In genomic region chr12:39371480-39372245, GRCm38 (mm10) we compare ENCODE assay signal across 23 mouse cellular contexts.
A peak's percentile ranks its signal among the peaks of the same experiment; 100 is the strongest.
DNase-seq lines count a peak whose midpoint lies in the region; ATAC-seq and TF ChIP-seq lines count a peak whose summit lies in the region.
"Had no signal": no experiment of that assay in that cellular context is flagged by ENCODE, and none has a peak within 500 bp of the region (broad histone marks: within the 10 kb centered on the region; RNA-seq: fewer than 3 reads in every experiment).

No protein-coding gene starts in this region.

- DNase-seq in midbrain, embryonic 11.5 days (ENCODE audit: low spot score, missing footprints) = peak; percentile 51
- no peak for DNase-seq in midbrain, embryonic 10.5 days (ENCODE audit: low spot score)
- peak; percentile 55 to 86 for DNase-seq in cerebellum, adult 2 months
- peak; percentile 54 to 67 for DNase-seq in cerebellum, postnatal 10 days
- no peak for DNase-seq in ovary, postnatal 10 days (ENCODE audit: low spot score)
- no peak for DNase-seq in liver
- DNase-seq in gastrocnemius, postnatal 4 days (ENCODE audit: low spot score in 2 of 2) = no peak
- DNase-seq: adrenal gland, postnatal 14 days; embryo, embryonic 11 days; gastrocnemius, postnatal 10 days; heart, adult 2 months; heart, postnatal 14 days; kidney, adult 2 months had no signal

- no peaks in the 10 kb centered on the region for H3K4me1 ChIP-seq in midbrain, embryonic 11.5 days (ENCODE audit: control insufficient read depth, insufficient read depth, low read length)
- H3K4me1 ChIP-seq in midbrain, embryonic 10.5 days = no peaks in the 10 kb centered on the region
- peaks cover 2% of the 10 kb centered on the region; the same call in 1 of the 2 replicates for H3K4me1 ChIP-seq in cerebellum, adult 2 months (ENCODE audit: control insufficient read depth, insufficient read depth, low read length)
- H3K4me1 ChIP-seq: embryonic facial prominence, embryonic 15.5 days; forebrain, embryonic 10.5 days; heart, embryonic 15.5 days; hindbrain, embryonic 13.5 days; kidney, embryonic 15.5 days had no signal

- no peaks in the 10 kb centered on the region for H3K9me3 ChIP-seq in midbrain, embryonic 11.5 days (ENCODE audit: control insufficient read depth, low read length)
- no peaks in the 10 kb centered on the region for H3K9me3 ChIP-seq in midbrain, embryonic 10.5 days (replicated peaks)
- H3K9me3 ChIP-seq: embryonic facial prominence, embryonic 15.5 days; forebrain, embryonic 10.5 days; heart, embryonic 15.5 days; hindbrain, embryonic 13.5 days; kidney, embryonic 15.5 days had no signal

- H3K27me3 ChIP-seq in midbrain, embryonic 11.5 days (ENCODE audit: control insufficient read depth, insufficient read depth, low read length) = no peaks in the 10 kb centered on the region
- no peaks in the 10 kb centered on the region for H3K27me3 ChIP-seq in midbrain, embryonic 10.5 days (ENCODE audit: low read depth, poor library complexity, severe bottlenecking)
- no peaks in the 10 kb centered on the region for H3K27me3 ChIP-seq in cerebellum, adult 2 months (ENCODE audit: control insufficient read depth, insufficient read depth, low read length)
- H3K27me3 ChIP-seq: CH12.LX; embryonic facial prominence, embryonic 15.5 days; heart, embryonic 15.5 days; hindbrain, embryonic 13.5 days; kidney, embryonic 15.5 days had no signal

- TF ChIP-seq POLR2A in cerebellum, adult 2 months (IDR thresholded peaks at IDR 0.05; ENCODE audit: borderline replicate concordance, insufficient read depth, low read length) = no peak

- no peak for TF ChIP-seq CTCF in cerebellum, adult 2 months (IDR thresholded peaks at IDR 0.05; ENCODE audit: borderline replicate concordance, insufficient read depth, low read depth, low read length)

- H3K4me2 ChIP-seq in midbrain, embryonic 11.5 days = no peak overlapping the region
- H3K4me2 ChIP-seq: embryonic facial prominence, embryonic 15.5 days; heart, embryonic 11.5 days; heart, embryonic 15.5 days; hindbrain, embryonic 13.5 days; kidney, embryonic 15.5 days had no signal

- H3K9ac ChIP-seq in midbrain, embryonic 11.5 days (ENCODE audit: low read length) = no peak overlapping the region
- H3K9ac ChIP-seq: embryonic facial prominence, embryonic 15.5 days; heart, embryonic 15.5 days; hindbrain, embryonic 13.5 days; kidney, embryonic 15.5 days had no signal

- H3K27ac ChIP-seq in midbrain, embryonic 11.5 days (ENCODE audit: low read depth, low read length) = no peak overlapping the region
- H3K27ac ChIP-seq in midbrain, embryonic 10.5 days (replicated peaks) = no peak overlapping the region
- peak overlapping the region; percentile 85; the same call in 1 of the 2 replicates for H3K27ac ChIP-seq in cerebellum, adult 2 months (ENCODE audit: insufficient read depth, low read length)
- H3K27ac ChIP-seq: embryonic facial prominence, embryonic 15.5 days; forebrain, embryonic 10.5 days; heart, adult 2 months; heart, embryonic 15.5 days; hindbrain, embryonic 13.5 days; kidney, embryonic 15.5 days had no signal

- H3K4me3 ChIP-seq in midbrain, embryonic 11.5 days (ENCODE audit: low read depth, low read length) = no peak overlapping the region
- H3K4me3 ChIP-seq in midbrain, embryonic 10.5 days = no peak overlapping the region
- H3K4me3 ChIP-seq in cerebellum, adult 2 months (replicated peaks; ENCODE audit: insufficient read depth, low read depth, low read length) = no peak overlapping the region
- H3K4me3 ChIP-seq: embryonic facial prominence, embryonic 15.5 days; erythroblast, embryonic 14.5 days; forebrain, embryonic 10.5 days; heart, adult 2 months; heart, embryonic 15.5 days; hindbrain, embryonic 13.5 days; kidney, embryonic 15.5 days had no signal

- no peak for ATAC-seq in midbrain, embryonic 11.5 days (ENCODE audit: low FRiP score)
- ATAC-seq: forebrain, embryonic 14.5 days; intestine, embryonic 16.5 days had no signal

- no peaks in the 10 kb centered on the region for H3K36me3 ChIP-seq in midbrain, embryonic 11.5 days (ENCODE audit: control insufficient read depth, insufficient read depth, low read length)
- H3K36me3 ChIP-seq in midbrain, embryonic 10.5 days = no peaks in the 10 kb centered on the region
- H3K36me3 ChIP-seq: embryonic facial prominence, embryonic 15.5 days; forebrain, embryonic 10.5 days; heart, embryonic 15.5 days; hindbrain, embryonic 13.5 days; kidney, embryonic 15.5 days had no signal

Comparison
In these comparisons a context has a peak if more than half of its experiments do, and no peak if none do; other contexts are left out.
1. DNase-seq: peak in midbrain, embryonic 11.5 days (single experiment), cerebellum, adult 2 months (2 of 2) and cerebellum, postnatal 10 days (2 of 2); none in midbrain, embryonic 10.5 days (single experiment), ovary, postnatal 10 days (single experiment), liver (single experiment) and gastrocnemius, postnatal 4 days (0 of 2).